Mouse (Mus musculus): Measurements from ENCODE around the gene Cyp17a1.

Gene Cyp17a1

DNA sequence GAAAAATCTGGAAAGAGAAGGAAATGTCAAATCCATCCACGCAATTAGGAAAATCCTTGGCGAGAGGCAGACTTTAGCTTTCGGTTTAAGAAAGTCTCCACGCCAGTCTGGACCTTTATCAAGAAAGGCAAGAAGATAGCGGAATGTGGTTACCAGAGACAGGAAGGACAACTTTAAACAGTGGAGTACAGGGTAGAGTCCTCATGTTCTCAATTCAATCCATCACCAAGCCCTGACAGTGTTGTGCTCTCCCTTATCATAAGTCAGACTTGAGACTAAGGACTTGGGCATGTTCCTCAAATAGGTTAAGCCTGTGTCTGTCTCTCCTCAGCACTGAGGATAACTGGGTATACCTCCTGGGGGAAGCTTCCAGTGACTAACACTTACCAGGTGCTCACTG is 3.2 kb downstream of the Cyp17a1 start:
- DNase-seq = no peak

- DNase-seq = no peak
Observed at GRCm38 (mm10) chr19:46668263-46668662, 4.7 kb downstream of the Cyp17a1 start.

- DNase-seq = no peak
Observed at GRCm38 (mm10) chr19:46667300-46667699, 5.7 kb downstream of the Cyp17a1 start.

DNA sequence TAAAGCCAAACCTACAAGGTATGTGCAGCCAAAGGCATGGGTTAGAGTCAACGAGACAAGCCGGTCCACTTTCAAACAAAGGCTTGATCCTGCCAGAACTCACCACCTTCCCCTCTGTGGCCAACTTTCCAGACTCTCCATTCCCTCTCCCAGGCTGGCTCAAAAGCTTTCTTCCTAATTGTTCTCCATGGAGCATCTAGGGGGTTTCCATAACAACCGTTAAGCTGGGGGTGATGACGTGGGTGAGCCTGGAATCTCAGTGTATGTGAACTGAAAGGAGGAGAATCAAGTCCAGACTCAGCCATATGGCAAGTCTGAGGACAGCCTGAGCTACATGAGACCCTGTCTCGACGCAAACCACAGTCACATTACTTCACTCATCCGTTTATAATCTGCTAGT is 7.5 kb downstream of the Cyp17a1 start:
- DNase-seq = no peak

DNA sequence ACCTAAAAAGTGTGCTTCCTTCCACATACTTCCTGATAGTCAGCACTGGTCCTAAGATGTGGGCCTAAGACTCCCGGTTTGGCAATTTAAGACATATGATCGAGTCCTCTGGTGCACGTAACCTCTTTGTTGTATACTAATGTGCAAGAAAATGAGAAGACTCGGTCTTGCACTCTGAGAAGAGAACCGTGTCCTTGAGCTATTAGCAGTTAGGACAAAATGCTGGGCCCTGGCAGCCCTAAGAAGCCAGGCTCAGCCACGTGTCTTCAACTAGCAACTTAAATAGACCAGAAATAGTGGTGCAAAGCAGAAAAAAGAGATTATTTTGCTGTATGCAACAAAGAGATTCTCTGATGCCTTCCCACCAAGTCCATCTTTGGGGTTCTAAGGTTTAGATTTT is 10.2 kb downstream of the Cyp17a1 start:
- no peak for DNase-seq

DNA sequence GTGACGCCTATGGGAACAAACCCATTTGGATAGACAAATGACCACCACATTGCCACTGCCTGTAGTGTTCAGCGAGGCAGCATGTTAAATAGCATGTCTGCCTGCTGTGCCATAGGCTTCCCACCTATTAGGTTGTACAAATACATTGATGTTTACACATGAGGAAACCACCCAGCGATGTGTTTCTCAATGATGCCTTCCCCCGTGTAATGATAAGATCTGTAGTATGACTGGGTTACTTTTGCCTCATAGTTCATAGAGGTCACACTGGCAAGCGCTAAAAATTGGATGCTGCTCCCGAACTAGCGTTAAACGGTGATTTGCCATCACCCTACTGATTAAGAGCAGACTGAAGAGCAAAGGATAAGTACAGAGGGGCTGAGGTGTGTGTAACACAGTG is 10.8 kb downstream of the Cyp17a1 start:
- DNase-seq = no peak

DNA sequence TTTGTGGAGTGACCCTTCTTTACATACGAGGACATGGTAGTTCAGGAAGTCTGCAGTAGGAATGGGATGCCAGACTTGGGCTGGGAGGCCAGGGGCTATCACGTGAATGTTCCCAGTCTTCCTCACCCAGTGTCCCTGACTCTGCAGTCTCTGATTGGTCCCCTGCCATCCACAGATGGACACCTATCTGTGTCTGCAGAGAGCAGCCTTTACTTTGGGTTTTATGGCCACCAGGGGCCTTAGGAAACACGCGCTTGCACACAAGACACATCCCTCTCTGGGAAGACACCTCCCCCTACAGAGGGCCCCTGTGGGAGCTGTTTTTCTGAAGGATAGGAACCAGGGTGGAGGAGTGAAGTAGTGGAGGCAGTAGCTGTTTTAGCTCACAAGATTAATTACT is 11.5 kb downstream of the Cyp17a1 start:
- no peak for DNase-seq

DNA sequence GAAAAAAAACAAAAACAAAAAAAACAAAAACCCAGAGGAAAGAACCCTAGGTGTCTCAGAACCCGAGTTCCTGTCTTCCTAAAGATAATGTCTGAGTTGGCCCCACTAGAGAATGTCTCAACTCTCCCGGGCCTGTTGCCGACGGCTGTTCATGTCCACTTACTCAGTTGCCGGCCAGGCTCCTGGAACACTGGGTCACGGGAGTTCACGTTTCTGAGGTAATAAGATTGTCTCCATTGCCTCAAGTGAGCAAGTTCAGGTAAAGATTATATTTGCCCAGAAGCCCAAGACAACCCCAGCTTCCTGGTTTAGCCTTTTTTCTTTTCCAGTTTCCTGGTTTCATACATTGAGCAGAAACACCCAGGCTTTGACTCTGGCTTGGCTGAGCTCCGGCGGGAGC is 14.1 kb downstream of the Cyp17a1 start:
- peak in 1 of 2 experiments; percentile 76 for DNase-seq

DNA sequence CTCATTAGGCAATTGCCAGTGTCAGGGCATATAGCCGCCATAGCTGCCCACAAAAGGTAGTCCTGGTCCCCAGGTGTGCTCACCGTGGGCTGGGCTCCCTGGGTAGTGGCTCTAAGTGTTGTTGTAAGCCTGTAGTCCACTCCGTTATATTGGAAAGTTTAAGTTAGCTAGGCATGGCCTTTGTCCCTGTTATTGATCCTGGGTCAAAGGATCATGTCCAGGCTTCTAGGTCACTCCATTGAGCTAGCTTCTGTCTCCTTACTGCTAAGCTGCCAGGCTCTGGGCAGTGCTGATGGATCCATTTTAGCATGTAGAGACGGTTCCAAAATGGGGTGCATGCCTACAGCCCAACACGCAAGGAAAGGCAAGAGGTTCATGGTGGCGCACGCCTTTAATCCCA is 14.6 kb downstream of the Cyp17a1 start:
- no peak for DNase-seq

DNA sequence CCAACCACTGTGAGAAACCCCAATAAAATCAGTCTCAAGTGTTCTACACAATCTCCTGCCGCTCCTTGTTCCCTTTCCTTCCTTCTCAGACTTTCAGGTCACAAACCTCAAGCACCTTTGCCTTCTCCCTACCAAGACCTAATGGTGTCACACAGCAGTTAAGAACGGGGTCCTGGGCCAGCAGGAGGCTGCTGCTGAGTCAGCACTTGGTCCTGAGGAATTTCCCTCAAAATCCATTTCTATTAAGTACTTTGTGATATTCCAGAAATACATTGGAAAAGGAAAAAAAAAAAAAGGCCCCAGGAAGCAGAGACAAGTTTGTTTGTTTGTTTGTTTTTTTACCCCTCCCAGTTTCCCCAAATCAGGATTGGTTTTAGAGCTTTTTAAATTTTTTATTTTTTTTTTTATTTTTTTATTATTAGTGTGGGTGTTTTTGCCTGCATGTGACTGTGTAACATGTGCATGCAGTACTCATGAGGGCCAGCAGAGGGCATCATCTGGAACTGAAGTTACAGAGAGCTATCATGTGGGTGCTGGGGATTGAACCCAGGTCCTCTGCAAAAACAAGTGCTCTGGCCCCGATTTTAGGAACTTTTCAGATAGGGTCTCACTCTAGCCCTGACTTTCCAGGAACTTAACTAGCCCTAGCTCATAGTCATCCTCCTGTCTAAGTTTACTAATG is 15.5 kb downstream of the Cyp17a1 start:
- peak in 1 of 2 experiments; percentile 61 for DNase-seq

DNA sequence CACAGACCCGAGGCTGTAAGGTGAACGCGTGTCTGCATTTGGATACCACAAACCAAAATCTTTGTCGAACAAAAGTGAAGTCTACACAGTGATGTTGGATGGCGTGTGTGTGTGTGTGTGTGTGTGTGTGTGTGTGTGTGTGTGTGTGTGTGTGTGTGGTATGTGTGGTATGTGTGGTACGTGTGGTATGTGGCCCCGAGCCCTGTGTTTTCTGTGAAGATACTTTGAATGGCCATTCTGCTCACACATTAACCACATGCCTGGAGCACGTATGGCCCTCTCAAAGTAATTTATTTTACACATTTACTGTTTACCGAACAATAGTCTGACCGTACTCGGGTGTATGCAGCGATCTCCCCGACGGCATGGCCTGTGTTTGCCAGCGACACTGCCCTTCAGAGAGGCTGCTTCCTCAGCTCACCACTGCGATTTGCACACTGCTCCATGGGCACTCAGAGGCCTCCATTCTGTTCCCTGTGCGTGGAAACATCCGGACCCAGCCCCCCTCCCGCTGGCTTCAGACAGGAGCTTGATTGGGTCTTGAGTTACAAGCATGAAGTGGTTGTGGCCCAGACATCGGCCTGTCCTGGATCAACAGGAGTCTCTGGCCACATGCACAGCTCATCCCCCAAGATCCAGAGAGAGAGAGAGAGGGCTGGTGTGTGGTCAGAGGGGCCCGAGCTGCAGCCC is 16.7 kb downstream of the Cyp17a1 start:
- DNase-seq = no peak

DNA sequence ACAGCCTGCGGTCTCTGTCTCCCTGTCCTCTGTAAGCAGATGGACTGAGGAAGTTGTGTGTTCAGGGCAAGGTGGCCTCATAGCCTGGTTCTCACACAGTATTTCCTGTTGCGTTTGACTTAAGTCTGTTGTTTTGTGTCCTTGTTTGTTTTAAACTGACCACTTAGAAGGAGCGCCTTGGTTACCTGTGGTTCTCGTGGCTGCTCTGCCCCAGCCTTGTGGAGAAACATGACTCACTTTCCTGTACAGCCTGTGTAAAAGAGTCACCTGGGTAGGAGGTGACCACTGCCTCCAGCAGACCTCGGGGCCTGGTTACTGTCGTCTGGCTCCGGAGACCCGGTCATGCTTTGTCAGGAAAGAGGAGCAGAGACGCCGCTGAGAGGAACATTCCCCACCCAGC is 17.3 kb downstream of the Cyp17a1 start:
- DNase-seq = no peak

DNA sequence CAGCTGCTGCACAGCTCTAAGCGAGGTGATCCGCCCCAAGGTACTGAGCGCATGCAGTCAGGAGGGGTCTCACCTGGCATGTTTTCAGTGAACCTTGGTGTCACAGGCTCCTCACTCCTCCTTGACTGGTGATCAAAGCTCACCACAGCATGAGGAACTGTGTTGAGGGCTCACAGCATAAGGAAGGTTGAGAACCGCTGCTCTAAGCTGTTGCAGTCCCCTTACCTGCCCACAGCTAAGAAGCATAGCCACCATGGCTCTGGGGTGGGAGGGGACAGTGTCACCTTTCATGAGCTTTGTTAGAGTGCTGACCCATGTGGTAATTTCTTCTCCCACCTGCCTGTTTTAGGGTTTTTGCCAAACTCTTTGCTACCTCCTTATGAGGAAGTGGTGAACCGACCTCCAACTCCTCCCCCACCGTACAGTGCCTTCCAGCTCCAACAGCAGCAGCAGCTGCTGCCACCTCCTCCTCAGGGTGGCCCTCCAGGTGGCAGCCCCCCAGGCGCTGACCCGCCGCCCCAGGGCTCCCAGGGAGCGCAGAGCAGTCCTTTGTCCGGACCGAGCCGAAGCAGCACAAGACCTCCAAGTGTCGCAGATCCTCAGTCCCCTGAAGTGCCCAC is 19.2 kb downstream of the Cyp17a1 start:
- no peak for DNase-seq

DNA sequence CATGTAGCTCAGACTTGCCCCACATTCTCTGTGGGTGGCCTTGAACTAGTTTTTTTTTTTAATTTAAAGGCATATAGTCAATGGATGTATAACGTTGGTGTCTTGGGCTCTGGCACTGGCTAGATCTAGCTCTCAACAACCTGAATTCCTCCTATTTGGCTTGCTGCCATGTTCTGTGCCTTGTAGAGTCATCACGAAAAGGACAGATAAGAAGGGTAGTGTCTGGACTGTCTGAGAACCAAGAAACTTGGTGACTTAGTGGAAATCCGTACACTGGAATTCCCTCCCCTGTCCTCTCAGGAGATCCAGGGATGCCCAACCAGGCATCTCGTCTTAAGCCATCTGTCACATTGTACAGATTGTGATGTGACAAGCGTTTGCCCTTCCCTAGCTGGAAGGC is 19.8 kb downstream of the Cyp17a1 start:
- no peak for DNase-seq

DNA sequence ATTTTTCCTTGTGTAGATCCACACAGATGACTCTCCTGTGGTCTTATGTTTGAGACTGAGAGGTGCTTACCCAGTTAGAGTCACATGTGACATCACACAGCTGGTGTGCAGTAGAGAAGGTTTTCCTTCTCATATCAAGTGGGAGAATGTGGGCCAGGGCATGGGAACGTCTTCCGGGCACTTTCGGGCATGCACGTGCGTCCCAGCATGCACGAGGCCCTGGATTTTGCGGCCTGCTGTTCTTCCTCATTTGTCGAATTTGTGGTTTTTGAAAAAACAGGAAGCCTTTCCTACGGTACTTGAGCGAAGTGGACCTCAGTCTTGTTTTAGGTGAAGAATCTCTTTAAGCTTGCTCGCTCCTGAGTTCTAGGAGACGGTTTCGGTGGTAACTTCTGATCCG is 24.4 kb downstream of the Cyp17a1 start:
- peak in 1 of 2 experiments; percentile 36 for DNase-seq

DNA sequence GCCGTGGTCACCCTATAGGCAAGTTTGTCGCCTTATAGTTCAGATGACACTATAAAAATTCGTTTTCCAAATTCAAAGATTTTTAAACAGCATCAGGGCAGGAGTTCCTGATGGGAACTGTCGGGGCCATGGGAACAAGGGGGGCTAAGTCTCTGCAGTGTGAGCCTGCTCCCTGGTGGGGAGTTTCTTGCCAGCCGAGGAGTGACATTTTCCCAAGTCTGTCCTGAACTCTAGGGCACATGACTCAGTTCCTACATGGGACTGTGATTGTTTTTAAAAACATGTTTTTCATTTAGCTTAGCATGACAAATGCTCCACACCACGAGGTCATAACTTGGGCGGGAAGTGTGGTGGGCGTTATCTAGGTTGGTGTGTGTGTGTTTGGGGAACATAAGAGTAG is 25.1 kb downstream of the Cyp17a1 start:
- DNase-seq = peak in 1 of 2 experiments; percentile 48

- DNase-seq = peak in 1 of 2 experiments; percentile 42
Observed at GRCm38 (mm10) chr19:46647254-46647653, 25.7 kb downstream of the Cyp17a1 start.

DNA sequence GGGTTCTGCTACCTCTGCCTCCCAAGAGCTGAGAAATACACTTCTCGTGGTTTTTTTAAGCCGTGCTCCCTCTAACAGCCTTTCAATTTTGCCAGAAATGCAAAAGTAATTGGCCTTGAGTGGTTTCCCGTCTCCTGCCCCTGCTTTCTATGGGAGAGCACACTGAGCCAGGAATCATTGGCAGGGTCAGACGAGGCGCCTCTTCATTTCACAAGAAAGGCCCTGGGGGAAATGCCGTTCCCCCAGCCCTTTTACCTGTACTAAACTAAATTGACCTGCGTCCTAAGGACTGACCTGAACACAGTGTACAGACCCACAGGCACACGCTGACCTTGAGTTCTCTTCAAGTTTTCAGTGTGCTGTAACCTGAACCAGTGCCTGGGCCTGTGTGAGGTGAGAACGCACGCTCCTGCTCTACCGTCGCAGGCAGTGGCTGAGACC is 26.9 kb downstream of the Cyp17a1 start:
- peak; percentile 58 to 89 for DNase-seq

GRCm38 (mm10) chr19:46644793-46645602 is 28.0 kb downstream of the Cyp17a1 start:
- DNase-seq = peak; percentile 68 to 85

- peak in 1 of 2 experiments; percentile 28 for DNase-seq
Observed at GRCm38 (mm10) chr19:46644343-46644792, 28.6 kb downstream of the Cyp17a1 start.

- DNase-seq = no peak
Observed at GRCm38 (mm10) chr19:46643236-46643635, 29.7 kb downstream of the Cyp17a1 start.

DNA sequence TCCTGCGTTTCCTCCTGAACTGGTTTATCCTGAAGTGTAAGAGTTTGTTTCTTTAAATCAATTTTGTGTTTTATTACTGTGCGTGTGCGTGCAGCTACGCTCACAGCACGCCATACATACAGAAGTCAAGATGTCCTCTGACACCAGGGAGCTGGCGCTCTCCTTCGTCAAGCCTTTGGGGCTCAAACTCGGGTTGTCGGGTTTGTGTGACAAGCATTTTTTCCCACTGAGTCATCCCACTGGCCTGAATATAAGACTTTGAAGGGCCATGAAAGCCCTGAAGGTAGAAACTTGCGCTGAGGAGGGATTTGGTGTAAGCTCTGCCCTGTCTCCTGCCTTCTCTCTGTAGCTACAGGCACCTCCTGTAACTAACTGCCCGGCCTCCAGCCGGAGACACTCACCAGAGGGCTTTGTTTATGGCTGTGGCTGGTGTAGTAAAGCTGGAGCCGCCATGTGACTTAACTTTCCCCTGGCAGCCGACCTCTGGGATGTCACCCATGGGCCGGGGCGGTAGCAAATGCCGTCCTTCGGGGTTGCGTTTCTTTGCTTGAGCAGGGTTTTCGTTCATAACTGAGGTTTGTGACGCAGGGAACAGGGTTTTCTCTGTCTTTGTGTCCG is 30.7 kb downstream of the Cyp17a1 start:
- DNase-seq = peak in 1 of 2 experiments; percentile 30
